Mouse (Mus musculus) lung, embryonic 15.5 days (tissue): Measurements from ENCODE around the gene Pld3. TPM values are rescaled to one million over a fixed set of nuclear protein-coding genes. Genes with fewer than 3 reads are reported as not detected.

Experiments used
- ATAC-seq: fragments of 200-750 bp; cut with Nextera tagmentation; 2 replicates; pipeline ENCODE4 v1.8.0; 2017; ENCODE audit warnings: moderate number of reproducible peaks, borderline replicate concordance; ENCODE audit not compliant: low FRiP score, low TSS enrichment; ENCODE audit errors: extremely low read depth
- H3K27ac ChIP-seq: fragments of 300-500 bp; sonication (generic); 2 replicates; pipeline ENCODE4 v1.5.1; 2015; ENCODE audit warnings: moderate library complexity, mild to moderate bottlenecking, inconsistent platforms
- H3K27me3 ChIP-seq: fragments of 300-500 bp; sonication (generic); 2 replicates; pipeline ENCODE4 v1.6.1; 2015; ENCODE audit warnings: inconsistent platforms
- H3K36me3 ChIP-seq: fragments of 300-500 bp; sonication (generic); 2 replicates; pipeline ENCODE4 v1.6.1; 2015; ENCODE audit warnings: inconsistent platforms
- H3K4me1 ChIP-seq: fragments of 300-500 bp; sonication (generic); 2 replicates; pipeline ENCODE4 v1.6.1; 2015; ENCODE audit warnings: inconsistent platforms
- H3K4me2 ChIP-seq: fragments of 300-500 bp; sonication (generic); 2 replicates; pipeline ENCODE4 v1.6.1; 2015; ENCODE audit warnings: inconsistent platforms, mild to moderate bottlenecking, moderate library complexity
- H3K4me3 ChIP-seq: fragments of 300-500 bp; sonication (generic); 2 replicates; pipeline ENCODE4 v1.5.1; 2015; ENCODE audit warnings: mild to moderate bottlenecking, inconsistent platforms
- H3K9ac ChIP-seq: fragments of 300-500 bp; sonication (generic); 2 replicates; pipeline ENCODE4 v1.6.1; 2015; ENCODE audit warnings: inconsistent platforms
- H3K9me3 ChIP-seq: fragments of 300-500 bp; sonication (generic); 2 replicates; pipeline ENCODE4 v1.6.1; 2016; ENCODE audit warnings: inconsistent platforms
- WGBS: fragments of 180-500 bp; shearing (Covaris S2); methylation state at CpG from one replicate; pipeline ENCODE4 v1.1.7; 2015; 5-methylcytosine and 5-hydroxymethylcytosine counted together
- polyA plus RNA-seq: library from polyadenylated mRNA; unstranded; fragments of >200 nt; fragmentation: Nextera tagmentation; extraction: Ambion mirVana; gene quantifications from 2 replicates; pipeline ENCODE4 v1.2.1, GENCODE M21; 2015

Gene Pld3
- polyA plus RNA-seq, 1 experiment from 2014 or later = 78.3 TPM

GRCm38 (mm10) chr7:27590088-27590487 is 37.1 kb upstream of the Pld3 start:
- 93% methylated on average over 4 of the region's 4 CpGs for WGBS
- no peak for ATAC-seq
- Histone ChIP-seq H3K4me3 (no peak overlapping the region), H3K4me2 (no peak overlapping the region), H3K27ac (no peak overlapping the region), H3K36me3 (no peaks in the 10 kb centered on the region), H3K27me3 (no peaks in the 10 kb centered on the region), H3K9me3 (no peaks in the 10 kb centered on the region), H3K4me1 (peaks cover 23% of the 10 kb centered on the region), H3K9ac (no peak overlapping the region)

- no peak overlapping the region for H3K27ac ChIP-seq
- no peaks in the 10 kb centered on the region for H3K9me3 ChIP-seq
- H3K4me1 ChIP-seq = peaks cover 3% of the 10 kb centered on the region
- WGBS = 80% methylated on average over 2 of the region's 2 CpGs
- H3K36me3 ChIP-seq = 0 out of 2 replicates have a peak, but pooled peaks cover 4% of the 10 kb centered on the region
- no peak overlapping the region for H3K4me3 ChIP-seq
- H3K9ac ChIP-seq = no peak overlapping the region
- no peak for ATAC-seq
- H3K4me2 ChIP-seq = no peak overlapping the region
- no peaks in the 10 kb centered on the region for H3K27me3 ChIP-seq
Observed at GRCm38 (mm10) chr7:27587741-27588140, 34.7 kb upstream of the Pld3 start.

- H3K4me3 ChIP-seq = no peak overlapping the region
- WGBS = 67% methylated on average over 2 of the region's 2 CpGs
- no peak for ATAC-seq
- no peaks in the 10 kb centered on the region for H3K27me3 ChIP-seq
- H3K9me3 ChIP-seq = no peaks in the 10 kb centered on the region
- H3K36me3 ChIP-seq = peaks cover 4% of the 10 kb centered on the region; the same call in 1 of the 2 replicates
- no peak overlapping the region for H3K27ac ChIP-seq
- no peak overlapping the region for H3K9ac ChIP-seq
- H3K4me2 ChIP-seq = no peak overlapping the region
- no peaks in the 10 kb centered on the region for H3K4me1 ChIP-seq
Observed at GRCm38 (mm10) chr7:27586861-27587260, 33.8 kb upstream of the Pld3 start.

GRCm38 (mm10) chr7:27580380-27581174 is 27.6 kb upstream of the Pld3 start:
- Histone ChIP-seq H3K4me1 (no peaks in the 10 kb centered on the region), H3K36me3 (peaks cover 55% of the 10 kb centered on the region), H3K4me2 (no peak overlapping the region), H3K9me3 (no peaks in the 10 kb centered on the region), H3K9ac (no peak overlapping the region), H3K4me3 (no peak overlapping the region), H3K27me3 (no peaks in the 10 kb centered on the region), H3K27ac (no peak overlapping the region)
- WGBS = 88% methylated on average over 14 of the region's 14 CpGs
- ATAC-seq = no peak

- Histone ChIP-seq H3K9ac (no peak overlapping the region), H3K9me3 (no peaks in the 10 kb centered on the region), H3K4me2 (no peak overlapping the region), H3K27ac (no peak overlapping the region), H3K36me3 (peaks cover 64% of the 10 kb centered on the region), H3K4me1 (no peaks in the 10 kb centered on the region), H3K4me3 (no peak overlapping the region), H3K27me3 (no peaks in the 10 kb centered on the region)
- 84% methylated on average over 7 of the region's 7 CpGs for WGBS
- ATAC-seq = no peak
Observed at GRCm38 (mm10) chr7:27578465-27578864, 25.4 kb upstream of the Pld3 start.

- Histone ChIP-seq H3K9me3 (no peaks in the 10 kb centered on the region), H3K27ac (no peak overlapping the region), H3K36me3 (peaks cover 65% of the 10 kb centered on the region), H3K27me3 (no peaks in the 10 kb centered on the region), H3K4me3 (no peak overlapping the region), H3K4me2 (no peak overlapping the region), H3K9ac (no peak overlapping the region), H3K4me1 (no peaks in the 10 kb centered on the region)
- 81% methylated on average over 6 of the region's 6 CpGs for WGBS
- no peak for ATAC-seq
Observed at GRCm38 (mm10) chr7:27577589-27577988, 24.6 kb upstream of the Pld3 start.

- no peaks in the 10 kb centered on the region for H3K4me1 ChIP-seq
- no peaks in the 10 kb centered on the region for H3K27me3 ChIP-seq
- H3K27ac ChIP-seq = no peak overlapping the region
- H3K4me3 ChIP-seq = no peak overlapping the region
- WGBS = 76% methylated on average over 6 of the region's 6 CpGs
- no peak overlapping the region for H3K4me2 ChIP-seq
- H3K36me3 ChIP-seq = peaks cover 72% of the 10 kb centered on the region
- no peak overlapping the region for H3K9ac ChIP-seq
- ATAC-seq = no peak
- no peaks in the 10 kb centered on the region for H3K9me3 ChIP-seq
Observed at GRCm38 (mm10) chr7:27576914-27577313, 23.9 kb upstream of the Pld3 start.

- no peaks in the 10 kb centered on the region for H3K4me1 ChIP-seq
- 92% methylated on average over 14 of the region's 14 CpGs for WGBS
- H3K27me3 ChIP-seq = no peaks in the 10 kb centered on the region
- no peak overlapping the region for H3K4me2 ChIP-seq
- H3K27ac ChIP-seq = no peak overlapping the region
- no peaks in the 10 kb centered on the region for H3K9me3 ChIP-seq
- H3K36me3 ChIP-seq = peaks cover 65% of the 10 kb centered on the region
- no peak overlapping the region for H3K4me3 ChIP-seq
- H3K9ac ChIP-seq = no peak overlapping the region
- ATAC-seq = no peak
Observed at GRCm38 (mm10) chr7:27574124-27574880, 21.3 kb upstream of the Pld3 start.

GRCm38 (mm10) chr7:27572133-27572532 is 19.1 kb upstream of the Pld3 start:
- H3K4me2 ChIP-seq = no peak overlapping the region
- H3K9me3 ChIP-seq = no peaks in the 10 kb centered on the region
- H3K4me3 ChIP-seq = no peak overlapping the region
- no peak overlapping the region for H3K27ac ChIP-seq
- no peak for ATAC-seq
- no peaks in the 10 kb centered on the region for H3K27me3 ChIP-seq
- H3K4me1 ChIP-seq = no peaks in the 10 kb centered on the region
- H3K36me3 ChIP-seq = peaks cover 69% of the 10 kb centered on the region
- 91% methylated on average over 4 of the region's 4 CpGs for whole genome bisulfite sequencing
- H3K9ac ChIP-seq = no peak overlapping the region

GRCm38 (mm10) chr7:27569580-27570224 is 16.7 kb upstream of the Pld3 start:
- Histone ChIP-seq H3K27ac (no peak overlapping the region), H3K9me3 (no peaks in the 10 kb centered on the region), H3K9ac (no peak overlapping the region), H3K27me3 (no peaks in the 10 kb centered on the region), H3K36me3 (peaks cover 67% of the 10 kb centered on the region), H3K4me1 (no peaks in the 10 kb centered on the region), H3K4me3 (no peak overlapping the region), H3K4me2 (no peak overlapping the region)
- ATAC-seq = no peak
- 74% methylated on average over 5 of the region's 5 CpGs for WGBS

- Histone ChIP-seq H3K36me3 (peaks cover 35% of the 10 kb centered on the region), H3K9ac (no peak overlapping the region), H3K4me1 (no peaks in the 10 kb centered on the region), H3K27me3 (no peaks in the 10 kb centered on the region), H3K27ac (no peak overlapping the region), H3K9me3 (no peaks in the 10 kb centered on the region), H3K4me2 (no peak overlapping the region), H3K4me3 (no peak overlapping the region)
- no peak for ATAC-seq
- WGBS = 94% methylated on average over 1 of the region's 1 CpGs
Observed at GRCm38 (mm10) chr7:27560978-27561377, 8.0 kb upstream of the Pld3 start.
